Mouse (Mus musculus) spleen, postnatal 36 days (tissue): ENCODE measurements around the gene Grb2.

ENCODE experiments used
- DNase-seq, 2 experiments: peaks; one replicate each; pipeline ENCODE4 v3.0.0; 2022; ENCODE audit warnings: low spot score in 2 of 2, mixed read lengths in 1 of 2

Gene Grb2

DNA sequence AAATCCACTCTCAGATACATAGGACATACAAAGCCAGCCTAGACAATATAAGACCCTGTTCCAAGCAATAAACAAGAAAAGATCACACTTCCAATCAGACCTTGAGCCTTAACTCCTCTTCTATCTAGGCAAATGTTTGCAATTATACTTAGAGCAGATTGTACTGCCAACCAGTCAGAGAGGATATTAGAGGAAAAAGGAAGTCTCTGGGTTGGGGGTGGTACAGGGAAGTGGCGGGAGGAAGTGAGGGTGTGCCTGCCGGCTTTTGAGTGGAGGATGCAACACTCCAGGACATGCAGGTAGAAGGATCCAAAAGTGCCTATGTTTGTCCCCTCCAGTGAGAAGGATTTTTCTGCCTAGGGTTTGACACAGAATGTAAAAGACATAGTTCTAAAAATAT, 3.9 kb upstream of the Grb2 start:
- DNase-seq: peak; percentile 65 to 73

DNA sequence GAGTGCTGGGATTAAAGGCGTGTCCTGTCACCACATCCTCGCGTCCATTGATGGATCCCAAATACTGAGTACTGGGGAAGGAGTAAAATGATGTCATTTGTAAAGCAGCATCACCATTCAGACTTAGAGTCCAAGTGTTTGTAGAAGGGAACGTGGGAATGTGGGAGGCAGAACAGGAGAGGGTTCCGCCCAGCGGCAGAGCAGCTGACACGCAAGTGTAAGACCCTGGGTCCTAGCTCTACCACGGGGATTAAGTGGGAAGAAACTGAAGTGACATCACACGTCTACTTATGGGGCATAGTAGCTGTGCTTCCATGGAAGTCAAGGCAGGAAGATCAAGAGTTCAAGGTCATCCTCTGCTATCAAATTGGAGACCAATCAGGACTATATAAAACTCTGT, 2.7 kb upstream of the Grb2 start:
- DNase-seq: no peak

DNA sequence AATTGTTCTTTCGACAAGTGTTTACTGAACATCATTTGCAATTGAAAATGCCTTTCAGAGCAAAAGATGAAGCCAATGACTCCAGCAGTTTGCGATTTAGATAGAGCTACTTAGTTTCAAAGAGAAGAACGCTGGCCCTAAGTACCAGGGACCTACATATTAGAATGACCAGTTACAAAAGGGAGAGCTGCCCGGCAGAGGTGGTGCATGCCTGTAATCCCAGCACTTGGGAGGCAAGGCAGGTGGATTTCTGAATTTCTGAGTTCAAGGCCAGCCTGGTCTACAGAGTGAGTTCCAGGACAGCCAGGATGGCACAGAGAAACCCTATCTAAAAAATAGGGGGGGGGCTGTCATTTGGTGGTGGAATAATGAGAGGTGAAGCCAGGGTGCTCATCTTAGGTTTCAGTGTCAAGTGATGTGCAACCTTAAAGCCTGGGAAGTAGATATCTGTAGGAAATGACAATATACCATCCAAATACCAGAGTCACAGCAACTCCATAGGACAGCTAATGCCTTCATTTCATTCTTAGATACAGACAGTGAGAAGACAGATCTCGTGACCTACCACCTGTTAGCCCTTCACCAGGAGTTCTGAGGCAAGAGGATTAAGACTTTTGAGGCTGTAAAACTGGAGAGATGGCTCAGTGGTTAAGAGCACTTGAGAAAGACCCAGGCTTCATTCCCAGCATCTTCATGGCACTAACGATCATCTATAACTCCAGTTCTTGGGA, 1.6 kb upstream of the Grb2 start:
- DNase-seq: no peak

DNA sequence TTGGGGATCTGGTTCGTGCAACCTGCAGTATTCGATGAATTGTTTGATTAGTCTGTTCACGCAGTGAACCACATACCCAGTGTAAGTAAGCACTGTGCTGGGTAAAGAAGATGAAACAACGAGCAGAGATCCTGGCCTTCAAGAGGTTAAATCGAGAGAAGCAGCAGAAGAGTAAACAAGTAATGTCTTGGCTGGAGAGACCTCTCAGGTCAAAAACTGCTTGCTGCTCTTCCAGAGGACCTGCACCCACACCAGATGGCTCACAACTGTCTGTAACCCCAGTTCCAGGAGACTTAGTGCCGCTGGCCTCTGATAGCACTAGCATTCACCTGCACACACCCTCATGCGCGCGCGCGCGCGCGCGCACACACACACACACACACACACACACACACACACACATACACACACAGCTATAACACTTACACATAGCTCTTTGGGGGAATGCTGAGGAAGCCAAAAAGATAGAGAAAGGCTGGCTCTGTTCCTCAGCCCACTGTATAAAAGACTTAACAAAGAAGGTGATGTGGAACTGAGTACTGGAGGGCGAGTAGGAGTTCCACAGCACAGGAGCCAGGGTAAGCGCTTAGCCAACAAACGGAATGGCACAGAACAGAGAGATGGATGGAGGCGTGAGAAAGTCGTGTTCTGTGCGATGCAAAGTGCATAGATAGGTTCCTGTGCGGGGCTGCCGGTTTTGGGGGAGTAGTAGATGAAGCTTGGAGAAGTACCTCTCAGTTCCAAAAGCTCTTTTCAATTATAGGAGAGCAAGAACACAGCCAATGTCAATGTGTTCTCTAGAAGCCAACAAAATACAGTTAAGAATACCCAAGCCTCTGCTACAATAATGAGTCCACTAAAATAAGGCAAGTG, 795 bp upstream of the Grb2 start:
- DNase-seq: peak; percentile 31 to 51

DNA sequence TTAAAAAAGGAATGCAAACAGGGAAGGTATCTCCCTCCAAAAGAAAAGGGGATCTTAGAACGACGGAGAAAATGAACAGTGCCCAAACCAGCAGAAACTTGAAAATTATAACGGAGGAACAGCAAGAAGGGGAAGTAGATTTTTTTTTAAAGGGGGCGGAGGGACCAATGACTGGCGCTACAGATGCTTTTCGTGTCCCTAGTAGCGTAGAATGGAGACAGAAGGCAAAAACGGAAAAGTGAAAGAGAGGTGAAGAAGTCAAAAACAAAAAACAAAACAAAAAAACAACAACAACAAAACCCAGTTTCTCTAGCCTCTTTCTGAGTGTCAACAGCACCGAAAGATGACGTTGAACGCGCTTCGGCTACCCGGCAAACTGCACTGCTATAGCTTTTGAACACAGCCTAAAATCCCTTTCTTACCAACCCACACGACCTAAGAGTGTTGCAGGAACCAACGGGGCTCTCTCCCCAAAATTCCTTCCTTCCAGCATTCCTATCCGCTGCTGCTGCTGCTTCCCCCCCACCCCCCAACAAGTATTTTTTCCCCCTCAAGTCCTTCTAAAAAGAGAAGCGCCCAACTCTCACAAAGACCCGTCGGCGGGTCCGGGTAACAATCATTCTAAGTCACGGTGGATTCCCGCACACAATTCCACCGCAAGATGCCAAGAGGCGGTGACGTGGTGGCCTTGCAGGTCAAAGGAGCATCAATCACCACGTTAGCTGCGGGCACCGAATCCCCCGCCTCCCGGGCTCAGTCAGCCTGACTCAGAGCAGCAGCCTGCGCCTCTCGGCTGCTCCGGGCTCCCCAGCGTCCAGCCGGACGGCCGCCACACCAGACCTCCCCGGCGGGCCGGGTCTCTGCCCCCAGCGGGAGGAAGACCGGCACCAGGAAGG, 836 bp downstream of the Grb2 start:
- DNase-seq: peak; percentile 69 to 73

DNA sequence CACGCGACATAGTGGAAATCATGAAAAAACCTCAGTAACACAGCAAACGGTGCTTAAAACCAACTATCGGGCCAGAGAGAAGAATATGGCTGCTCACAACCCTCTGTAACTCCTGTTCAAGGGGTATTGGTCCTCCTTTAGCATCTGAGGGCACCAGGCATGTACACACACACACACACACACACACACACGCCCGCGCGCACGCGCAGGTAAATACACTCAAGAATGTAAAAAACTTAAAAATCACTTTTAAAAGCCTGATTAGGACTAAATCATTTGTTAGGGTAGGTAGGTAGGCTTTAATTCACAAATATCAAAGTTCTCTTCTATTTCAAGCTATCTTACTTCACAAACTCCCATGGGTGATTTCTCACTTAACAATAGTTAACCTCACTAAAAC, 1.8 kb downstream of the Grb2 start:
- no peak for DNase-seq

DNA sequence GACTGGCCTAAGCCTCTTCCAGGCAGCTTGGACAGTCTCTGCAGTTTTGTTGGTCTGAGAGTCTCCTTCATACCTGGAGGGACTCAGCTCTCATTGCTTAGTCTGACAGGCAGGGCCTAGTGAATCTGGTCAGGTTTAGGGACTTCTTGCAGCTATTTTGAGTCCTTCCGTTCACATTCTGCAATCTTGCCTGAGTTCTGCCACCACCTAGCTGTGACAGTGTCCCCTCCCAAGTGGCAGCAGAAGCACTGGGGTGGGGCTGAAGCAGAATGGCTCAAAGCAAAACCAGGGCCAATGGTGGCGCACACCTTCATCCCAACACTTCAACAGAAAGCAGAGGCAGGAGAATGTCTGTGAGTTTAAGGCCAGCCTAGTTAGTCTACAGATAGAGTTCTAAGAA, 2.8 kb downstream of the Grb2 start:
- peak; percentile 71 to 72 for DNase-seq

DNA sequence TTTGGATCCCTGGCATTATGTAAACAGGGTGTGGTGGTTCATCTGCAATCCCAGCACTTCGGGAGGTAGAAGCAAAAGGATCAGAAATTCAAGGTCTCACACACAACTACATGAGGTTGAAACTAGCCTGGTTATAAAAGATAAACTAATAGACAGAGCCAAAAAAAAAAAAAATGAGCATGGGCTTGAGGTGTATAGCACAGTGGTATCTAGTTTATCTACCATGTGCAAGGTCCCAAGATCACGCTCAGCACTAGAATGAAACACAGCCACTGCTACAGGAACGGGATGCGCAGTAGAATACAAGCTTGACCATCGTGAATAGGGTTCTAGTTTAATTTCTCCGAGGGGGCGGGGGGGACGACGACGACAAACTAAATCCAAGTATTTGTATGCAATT, 3.7 kb downstream of the Grb2 start:
- DNase-seq: no peak

DNA sequence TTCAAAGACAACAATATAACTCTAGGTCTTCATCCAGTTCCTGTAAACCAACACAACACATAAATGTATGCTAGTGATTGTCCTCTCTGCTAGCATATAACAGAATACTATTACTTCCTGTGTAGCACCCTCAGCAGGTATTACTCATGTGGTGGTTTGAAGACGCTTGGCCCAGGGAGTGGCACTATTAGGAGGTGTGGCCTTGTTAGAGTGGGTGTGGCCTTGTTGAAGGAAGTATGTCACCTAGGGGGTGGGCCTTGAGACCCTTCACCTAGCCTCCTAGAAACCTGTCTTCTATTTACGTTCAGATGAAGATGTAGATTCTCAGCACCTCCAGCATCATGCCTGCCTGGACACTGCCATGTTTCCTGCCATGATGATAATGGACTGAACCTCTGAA, 4.9 kb downstream of the Grb2 start:
- no peak for DNase-seq

DNA sequence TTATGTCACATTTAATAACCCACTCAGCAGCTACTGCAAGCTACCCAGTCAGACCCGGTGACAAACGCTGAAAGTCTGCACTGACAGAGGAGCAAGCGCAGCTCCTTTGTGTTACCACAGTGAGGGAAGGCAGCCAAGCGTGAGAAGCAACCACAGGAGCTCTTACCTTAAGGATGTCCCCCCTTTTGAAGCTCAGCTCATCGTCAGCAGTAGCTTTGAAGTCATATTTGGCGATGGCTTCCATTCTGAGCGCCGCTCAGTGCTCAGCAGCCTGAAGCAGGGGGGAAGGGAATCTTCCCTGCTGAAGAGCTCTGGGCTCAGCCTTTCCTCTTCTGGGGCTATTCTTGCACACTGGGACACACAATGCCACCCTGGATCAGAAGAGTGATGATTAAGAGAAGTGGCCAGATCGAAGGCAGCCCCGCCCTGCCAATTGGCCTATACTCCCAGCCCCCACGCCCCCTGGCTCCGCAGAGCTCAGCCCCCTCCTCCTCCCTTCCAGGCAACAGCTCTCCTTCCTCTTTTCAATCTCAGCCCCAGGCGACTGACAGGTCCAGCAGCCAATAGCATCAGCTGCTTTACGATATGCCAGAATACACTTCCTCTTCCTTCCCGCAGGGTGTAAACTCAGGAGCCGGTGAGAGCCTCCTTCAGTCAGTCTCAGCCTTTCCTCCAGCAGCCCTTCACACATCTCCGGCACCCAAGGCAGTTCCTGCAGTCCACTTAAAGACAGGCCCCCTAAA, 9.2 kb downstream of the Grb2 start:
- peak; percentile 92 for DNase-seq

DNA sequence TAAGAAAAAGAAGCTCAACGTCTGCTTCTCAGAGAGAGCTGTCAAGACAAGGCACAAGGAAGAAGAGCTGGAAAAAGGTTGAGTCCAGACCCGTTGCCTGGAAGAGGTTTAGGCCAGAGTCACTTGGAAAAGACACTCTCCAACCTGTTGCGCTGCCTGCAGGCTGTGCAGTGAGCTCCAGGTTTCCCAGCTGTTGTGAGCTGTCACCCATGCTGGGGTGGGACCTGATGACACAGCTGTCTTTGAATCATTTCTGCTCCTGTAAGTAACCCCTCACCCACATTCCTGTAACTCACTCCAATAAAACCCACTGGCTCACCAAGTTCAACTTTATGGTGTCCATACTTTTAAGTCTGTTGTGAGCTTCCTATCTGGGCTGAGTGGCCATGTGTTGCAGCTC, 10.7 kb downstream of the Grb2 start:
- no peak for DNase-seq

DNA sequence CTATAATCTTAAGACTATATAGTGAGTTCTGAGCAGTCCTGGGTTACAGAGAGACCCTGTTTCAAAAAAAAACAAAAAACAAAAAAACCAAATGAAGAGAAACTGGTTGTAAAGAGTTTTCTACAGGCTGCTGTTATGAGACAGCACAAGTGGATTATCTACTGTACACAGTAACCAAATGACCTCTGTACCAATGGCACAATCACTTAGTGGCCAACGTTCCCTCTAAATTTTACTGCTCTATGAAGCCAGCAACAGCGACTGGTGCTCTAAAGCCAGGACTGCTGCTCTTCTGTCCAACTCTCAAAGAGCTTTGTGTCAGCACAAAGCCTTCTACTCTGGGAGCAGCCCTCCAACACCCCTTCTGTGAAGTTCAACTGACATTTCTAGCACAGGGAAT, 11.3 kb downstream of the Grb2 start:
- DNase-seq: no peak

DNA sequence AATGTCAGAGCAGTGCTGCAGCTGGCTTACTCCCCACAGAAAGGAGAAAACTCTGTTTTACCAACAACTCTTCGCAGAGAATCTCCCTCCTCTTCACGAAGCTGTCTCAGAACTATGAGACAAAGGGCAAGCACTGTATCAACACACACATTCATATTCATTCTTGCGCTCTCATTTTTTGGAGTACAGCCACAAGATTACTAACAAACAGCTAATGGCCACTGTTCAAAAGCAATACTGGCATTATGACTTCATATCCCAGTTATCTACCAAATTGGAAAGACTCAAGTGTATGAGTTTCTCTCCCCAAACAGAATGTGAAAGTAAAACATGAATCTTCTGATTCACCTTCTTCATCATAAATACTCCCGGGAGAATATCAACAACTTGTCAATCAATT, 11.9 kb downstream of the Grb2 start:
- DNase-seq: no peak

DNA sequence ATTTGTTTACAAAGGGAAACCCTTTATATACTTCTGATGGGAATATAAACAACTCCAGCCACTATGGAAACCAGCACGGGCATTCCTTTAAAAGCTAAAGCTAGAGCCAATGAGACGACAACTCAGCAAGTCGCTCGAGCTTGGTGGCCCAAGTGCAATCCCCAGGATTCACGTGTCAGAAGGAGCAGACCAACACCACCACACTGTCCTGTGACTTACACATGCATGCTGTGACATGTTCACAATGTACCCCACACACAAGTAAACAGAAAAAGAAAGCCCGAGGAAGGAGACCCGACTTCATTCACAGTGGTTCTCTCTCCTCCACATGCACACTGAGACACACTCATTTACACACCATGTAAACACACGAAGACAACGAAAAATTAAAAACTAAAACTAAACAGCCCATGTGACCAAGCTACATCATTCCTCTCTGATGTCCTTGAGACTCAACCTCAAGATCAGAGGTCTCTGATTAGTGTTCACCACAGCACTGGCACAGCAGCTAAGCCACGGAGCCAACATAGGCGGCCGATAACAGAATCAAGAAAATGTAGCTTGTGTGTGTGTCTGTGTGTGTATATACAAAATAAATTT, 14.3 kb downstream of the Grb2 start:
- no peak for DNase-seq

DNA sequence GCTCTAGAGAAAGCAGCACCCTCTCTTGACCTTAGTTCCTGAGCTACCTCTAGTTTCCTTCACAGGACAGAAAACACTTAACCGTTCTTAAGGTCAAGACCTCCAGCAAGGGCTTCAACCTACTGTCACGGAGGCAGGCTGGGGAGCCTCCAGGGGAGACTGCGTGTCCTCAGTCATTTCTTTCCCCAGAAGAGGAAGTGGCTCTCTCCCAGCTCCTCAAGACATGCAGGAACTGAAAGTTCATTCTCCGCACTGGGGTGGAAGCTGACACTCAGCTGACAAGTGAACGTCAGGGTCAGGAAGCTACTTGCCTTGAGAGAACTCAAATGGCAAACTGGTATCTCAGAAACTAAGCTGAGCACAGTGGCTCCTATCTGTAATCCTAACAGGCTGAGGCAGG, 15.6 kb downstream of the Grb2 start:
- peak; percentile 66 to 68 for DNase-seq

DNA sequence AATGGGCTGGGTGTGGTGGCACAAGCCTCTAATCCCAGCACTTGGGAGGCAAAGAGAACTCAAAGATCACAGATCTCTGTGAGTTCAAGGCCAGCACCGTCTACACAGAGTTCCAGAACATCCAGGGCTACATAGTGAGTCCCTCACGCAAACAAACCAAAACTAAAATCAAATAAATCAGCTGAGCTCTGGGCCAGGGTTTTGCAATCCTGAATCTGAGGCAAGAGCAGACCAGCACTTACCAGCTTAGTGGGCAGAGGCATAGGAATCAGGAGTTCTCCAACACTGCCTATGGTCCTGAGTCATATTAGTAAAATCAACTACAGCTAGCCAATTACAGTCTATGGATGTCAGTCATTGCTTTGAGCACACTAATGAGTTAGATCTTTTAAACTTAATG, 16.4 kb downstream of the Grb2 start:
- DNase-seq: no peak

DNA sequence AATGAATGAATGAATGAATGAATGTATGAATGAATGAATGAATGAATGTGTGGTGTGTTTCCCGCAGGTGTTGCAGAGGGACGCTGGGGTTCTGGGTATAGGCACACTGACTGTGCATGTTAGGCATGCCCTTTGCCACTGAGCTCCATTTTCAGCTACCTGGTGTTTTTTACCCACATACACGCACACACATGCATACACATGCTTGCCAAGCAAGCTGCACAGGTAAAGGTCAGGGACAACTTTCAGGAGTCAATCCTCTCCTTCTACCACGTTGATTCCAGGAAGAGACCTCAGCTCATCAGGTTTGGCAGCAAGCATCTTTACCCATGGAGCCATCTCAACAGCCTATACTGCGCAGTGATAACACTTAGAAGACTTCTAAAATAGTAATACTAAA, 16.9 kb downstream of the Grb2 start:
- no peak for DNase-seq

DNA sequence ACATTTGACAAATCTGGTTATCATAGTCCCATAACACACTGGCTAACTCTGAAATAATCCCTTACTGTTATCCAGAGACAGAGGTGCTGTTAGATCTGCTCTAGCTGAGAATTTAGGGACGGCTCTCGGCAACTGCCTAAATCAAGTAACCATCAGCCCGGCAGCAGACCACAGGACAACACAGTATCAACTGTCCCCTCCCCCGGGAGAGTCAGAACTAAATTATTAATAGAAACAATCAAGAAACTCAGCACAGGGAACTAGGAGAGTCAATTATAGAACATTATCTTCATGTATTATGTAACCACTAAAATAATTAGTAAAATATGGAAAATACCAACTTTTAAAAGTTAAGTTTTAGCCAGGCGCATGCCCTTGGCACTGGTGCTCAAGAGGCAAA, 17.4 kb downstream of the Grb2 start:
- no peak for DNase-seq

DNA sequence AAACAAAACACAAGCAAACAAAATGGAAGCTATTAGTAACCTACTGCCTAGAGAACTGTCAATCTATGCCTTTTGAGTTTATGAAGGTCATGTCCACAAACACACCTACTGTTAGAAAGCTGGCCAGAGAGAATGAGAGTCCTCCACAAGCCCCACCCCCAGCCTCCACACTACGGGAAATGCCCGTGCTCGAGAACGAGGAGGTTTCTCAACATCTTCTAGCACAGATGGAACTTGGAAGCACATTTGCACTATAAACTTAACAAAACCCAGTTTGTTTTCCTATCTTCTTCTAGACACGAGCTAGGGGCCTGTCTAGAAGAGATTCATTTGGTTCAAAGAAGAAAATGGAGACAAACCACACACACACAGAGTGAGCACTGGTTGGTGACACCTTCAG, 18.0 kb downstream of the Grb2 start:
- DNase-seq: no peak

DNA sequence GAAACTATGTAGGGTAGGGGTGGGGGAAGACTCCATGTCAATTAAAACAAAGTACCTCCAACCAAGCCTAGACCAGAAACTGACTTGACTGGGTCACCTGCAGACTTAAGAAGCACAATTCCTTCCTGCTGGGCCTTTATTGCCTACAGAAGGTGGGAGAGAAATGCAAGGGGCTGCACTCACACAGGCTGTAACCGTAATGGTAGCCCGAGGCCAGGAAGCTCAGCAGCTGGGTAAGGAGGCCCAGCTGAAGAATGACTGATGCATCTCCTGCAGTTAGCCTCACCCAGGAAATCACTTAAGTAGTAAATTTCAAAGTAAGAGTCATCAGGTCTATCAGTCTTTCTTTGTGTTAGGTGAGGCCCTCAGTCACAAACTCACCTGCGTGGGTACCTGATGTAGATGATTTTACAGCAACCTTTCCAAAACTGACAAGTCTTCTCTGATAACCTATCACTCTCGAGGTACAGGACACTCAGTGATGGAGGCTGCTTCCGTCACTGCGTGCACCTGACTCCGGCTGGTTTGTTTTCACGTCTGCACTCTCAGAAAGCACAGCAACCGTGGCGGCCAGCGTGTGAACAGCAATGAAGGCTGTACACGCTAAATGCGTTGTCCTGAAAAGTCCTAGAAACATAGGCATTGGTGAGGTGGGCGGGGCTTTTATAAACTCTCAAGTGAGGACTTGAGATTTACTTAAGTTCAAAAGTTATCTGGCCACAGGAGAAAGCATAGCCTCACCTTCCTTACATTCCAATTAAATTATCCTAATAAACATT, 19.1 kb downstream of the Grb2 start:
- DNase-seq: no peak
